Mouse (Mus musculus): ENCODE results near the gene Cdc42se2. TPM values are rescaled to one million over a fixed set of nuclear protein-coding genes. Genes with fewer than 3 reads are reported as not detected.
A peak's percentile ranks its signal among the peaks of the same experiment; 100 is the strongest.

The Cdc42se2 gene
- polyA plus RNA-seq, 1 experiment from 2014 or later = 196 TPM

GRCm38 (mm10) chr11:54741330-54741729, 46.1 kb downstream of the Cdc42se2 start:
- Histone ChIP-seq H3K27ac (replicated peaks) (no peak overlapping the region), H3K4me3 (no peak overlapping the region), H3K36me3 (peaks cover 23% of the 10 kb centered on the region; the same call in 1 of the 2 replicates), H3K4me2 (replicated peaks) (no peak overlapping the region), H3K27me3 (no peaks in the 10 kb centered on the region), H3K9me3 (no peaks in the 10 kb centered on the region), H3K9ac (replicated peaks) (no peak overlapping the region), H3K4me1 (no peaks in the 10 kb centered on the region)
- ATAC-seq (replicated peaks) = no peak
- WGBS = 90% methylated on average over 2 of the region's 2 CpGs

- ATAC-seq (replicated peaks) = no peak
- WGBS = 98% methylated on average over 4 of the region's 4 CpGs
- Histone ChIP-seq H3K36me3 (peaks cover 27% of the 10 kb centered on the region), H3K9ac (replicated peaks) (no peak overlapping the region), H3K4me1 (0 out of 2 replicates have a peak, but pooled peaks cover 3% of the 10 kb centered on the region), H3K4me3 (no peak overlapping the region), H3K4me2 (replicated peaks) (no peak overlapping the region), H3K27me3 (no peaks in the 10 kb centered on the region), H3K9me3 (no peaks in the 10 kb centered on the region), H3K27ac (replicated peaks) (no peak overlapping the region)
Measured at GRCm38 (mm10) chr11:54739012-54739750, 48.3 kb downstream of the Cdc42se2 start.

- no peaks in the 10 kb centered on the region for H3K27me3 ChIP-seq
- H3K4me2 ChIP-seq (replicated peaks) = no peak overlapping the region
- peaks cover 27% of the 10 kb centered on the region for H3K36me3 ChIP-seq
- no peak for ATAC-seq (replicated peaks)
- no peak overlapping the region for H3K9ac ChIP-seq (replicated peaks)
- no peak overlapping the region for H3K27ac ChIP-seq (replicated peaks)
- no peak overlapping the region for H3K4me3 ChIP-seq
- H3K4me1 ChIP-seq = 0 out of 2 replicates have a peak, but pooled peaks cover 3% of the 10 kb centered on the region
- no peaks in the 10 kb centered on the region for H3K9me3 ChIP-seq
- 81% methylated on average over 5 of the region's 5 CpGs for WGBS
Measured at GRCm38 (mm10) chr11:54736903-54737302, 50.6 kb downstream of the Cdc42se2 start.

- Histone ChIP-seq H3K36me3 (peaks cover 25% of the 10 kb centered on the region), H3K9ac (replicated peaks) (no peak overlapping the region), H3K4me1 (0 out of 2 replicates have a peak, but pooled peaks cover 3% of the 10 kb centered on the region), H3K4me3 (no peak overlapping the region), H3K9me3 (no peaks in the 10 kb centered on the region), H3K27ac (replicated peaks) (no peak overlapping the region; the same call in 1 of the 2 replicates), H3K27me3 (no peaks in the 10 kb centered on the region), H3K4me2 (replicated peaks) (no peak overlapping the region)
- 92% methylated on average over 1 of the region's 1 CpGs for WGBS
- ATAC-seq (replicated peaks) = no peak
Measured at GRCm38 (mm10) chr11:54735114-54735513, 52.4 kb downstream of the Cdc42se2 start.

GRCm38 (mm10) chr11:54733546-54733945, 53.9 kb downstream of the Cdc42se2 start:
- H3K36me3 ChIP-seq = peaks cover 13% of the 10 kb centered on the region; the same call in 1 of the 2 replicates
- 83% methylated on average over 7 of the region's 7 CpGs for WGBS
- no peak overlapping the region for H3K9ac ChIP-seq (replicated peaks)
- H3K4me3 ChIP-seq = no peak overlapping the region
- H3K4me1 ChIP-seq = 0 out of 2 replicates have a peak, but pooled peaks cover 3% of the 10 kb centered on the region
- ATAC-seq (replicated peaks) = no peak
- no peaks in the 10 kb centered on the region for H3K27me3 ChIP-seq
- no peak overlapping the region for H3K27ac ChIP-seq (replicated peaks)
- no peak overlapping the region for H3K4me2 ChIP-seq (replicated peaks)
- no peaks in the 10 kb centered on the region for H3K9me3 ChIP-seq

GRCm38 (mm10) chr11:54731367-54731766, 56.1 kb downstream of the Cdc42se2 start:
- Histone ChIP-seq H3K9me3 (no peaks in the 10 kb centered on the region), H3K9ac (replicated peaks) (no peak overlapping the region), H3K27ac (replicated peaks) (no peak overlapping the region), H3K4me2 (replicated peaks) (no peak overlapping the region), H3K36me3 (peaks cover 10% of the 10 kb centered on the region), H3K4me1 (0 out of 2 replicates have a peak, but pooled peaks cover 6% of the 10 kb centered on the region), H3K4me3 (no peak overlapping the region), H3K27me3 (no peaks in the 10 kb centered on the region)
- 67% methylated on average over 7 of the region's 7 CpGs for WGBS
- ATAC-seq (replicated peaks) = no peak

GRCm38 (mm10) chr11:54730931-54731330, 56.5 kb downstream of the Cdc42se2 start:
- Histone ChIP-seq H3K4me1 (0 out of 2 replicates have a peak, but pooled peaks cover 6% of the 10 kb centered on the region), H3K9me3 (no peaks in the 10 kb centered on the region), H3K4me2 (replicated peaks) (no peak overlapping the region), H3K4me3 (no peak overlapping the region), H3K36me3 (peaks cover 10% of the 10 kb centered on the region), H3K9ac (replicated peaks) (no peak overlapping the region), H3K27ac (replicated peaks) (no peak overlapping the region), H3K27me3 (no peaks in the 10 kb centered on the region)
- 86% methylated on average over 5 of the region's 5 CpGs for WGBS
- ATAC-seq (replicated peaks) = no peak

- Histone ChIP-seq H3K4me2 (replicated peaks) (no peak overlapping the region), H3K36me3 (peaks cover 7% of the 10 kb centered on the region; the same call in 1 of the 2 replicates), H3K4me1 (peaks cover 12% of the 10 kb centered on the region), H3K9me3 (no peaks in the 10 kb centered on the region), H3K4me3 (no peak overlapping the region), H3K27me3 (no peaks in the 10 kb centered on the region), H3K27ac (replicated peaks) (no peak overlapping the region), H3K9ac (replicated peaks) (no peak overlapping the region)
- WGBS = 92% methylated on average over 3 of the region's 3 CpGs
- no peak for ATAC-seq (replicated peaks)
Measured at GRCm38 (mm10) chr11:54729311-54729710, 58.2 kb downstream of the Cdc42se2 start.

- 88% methylated on average over 2 of the region's 2 CpGs for WGBS
- H3K4me3 ChIP-seq = no peak overlapping the region
- no peak overlapping the region for H3K27ac ChIP-seq (replicated peaks)
- H3K9ac ChIP-seq (replicated peaks) = no peak overlapping the region
- H3K27me3 ChIP-seq = no peaks in the 10 kb centered on the region
- peaks cover 10% of the 10 kb centered on the region for H3K36me3 ChIP-seq
- H3K9me3 ChIP-seq = no peaks in the 10 kb centered on the region
- no peak for ATAC-seq (replicated peaks)
- peaks cover 11% of the 10 kb centered on the region for H3K4me1 ChIP-seq
- no peak overlapping the region for H3K4me2 ChIP-seq (replicated peaks)
Measured at GRCm38 (mm10) chr11:54728371-54728770, 59.1 kb downstream of the Cdc42se2 start.

GRCm38 (mm10) chr11:54727327-54727901, 60.1 kb downstream of the Cdc42se2 start:
- Histone ChIP-seq H3K36me3 (peaks cover 18% of the 10 kb centered on the region), H3K9ac (replicated peaks) (no peak overlapping the region), H3K4me2 (replicated peaks) (no peak overlapping the region), H3K4me1 (peaks cover 11% of the 10 kb centered on the region), H3K27me3 (no peaks in the 10 kb centered on the region), H3K27ac (replicated peaks) (no peak overlapping the region), H3K4me3 (no peak overlapping the region), H3K9me3 (no peaks in the 10 kb centered on the region)
- ATAC-seq (replicated peaks) = no peak
- 69% methylated on average over 5 of the region's 5 CpGs for WGBS

GRCm38 (mm10) chr11:54726571-54727062, 60.9 kb downstream of the Cdc42se2 start:
- H3K9me3 ChIP-seq = no peaks in the 10 kb centered on the region
- H3K4me3 ChIP-seq = no peak overlapping the region
- ATAC-seq (replicated peaks) = 0 out of 2 replicates have a peak, but pooled peaks have one; percentile 32
- no peak overlapping the region for H3K9ac ChIP-seq (replicated peaks)
- 83% methylated on average over 3 of the region's 3 CpGs for WGBS
- no peaks in the 10 kb centered on the region for H3K27me3 ChIP-seq
- H3K36me3 ChIP-seq = peaks cover 24% of the 10 kb centered on the region
- H3K4me2 ChIP-seq (replicated peaks) = no peak overlapping the region
- H3K27ac ChIP-seq (replicated peaks) = no peak overlapping the region
- peaks cover 11% of the 10 kb centered on the region for H3K4me1 ChIP-seq

- 77% methylated on average over 4 of the region's 4 CpGs for WGBS
- Histone ChIP-seq H3K4me2 (replicated peaks) (no peak overlapping the region), H3K4me1 (peaks cover 11% of the 10 kb centered on the region), H3K27me3 (no peaks in the 10 kb centered on the region), H3K9ac (replicated peaks) (no peak overlapping the region), H3K4me3 (no peak overlapping the region), H3K36me3 (peaks cover 32% of the 10 kb centered on the region), H3K9me3 (no peaks in the 10 kb centered on the region), H3K27ac (replicated peaks) (0 out of 2 replicates have a peak overlapping the region, but pooled peaks have one; percentile 4)
- peak; percentile 53; the same call in 1 of the 2 replicates for ATAC-seq (replicated peaks)
Measured at GRCm38 (mm10) chr11:54724353-54725034, 63.0 kb downstream of the Cdc42se2 start.
